Mouse (Mus musculus): ENCODE measurements around the gene Serp2. TPM values are rescaled to one million over a fixed set of nuclear protein-coding genes. Genes with fewer than 3 reads are reported as not detected.

Gene Serp2
- polyA plus RNA-seq, 1 experiment from 2014 or later, result 17.2 TPM

- Histone ChIP-seq H3K4me1 (peaks cover 24% of the 10 kb centered on the region), H3K36me3 (peaks cover 11% of the 10 kb centered on the region; the same call in 1 of the 2 replicates), H3K9me3 (replicated peaks) (no peaks in the 10 kb centered on the region), H3K4me3 (no peak overlapping the region), H3K27ac (peak overlapping the region; percentile 42; the same call in 1 of the 2 replicates), H3K27me3 (ENCODE audit: low read depth, poor library complexity, severe bottlenecking) (no peaks in the 10 kb centered on the region)
- 74% methylated on average over 7 of the region's 7 CpGs for WGBS
- DNase-seq (ENCODE audit: low spot score), result no peak
These were observed 58.5 kb downstream of the Serp2 start for GRCm38 (mm10) chr14:76498210-76498609.

- H3K4me3 ChIP-seq, result no peak overlapping the region
- H3K4me1 ChIP-seq, result peaks cover 24% of the 10 kb centered on the region
- no peaks in the 10 kb centered on the region for H3K27me3 ChIP-seq (ENCODE audit: low read depth, poor library complexity, severe bottlenecking)
- DNase-seq (ENCODE audit: low spot score), result no peak
- 91% methylated on average over 9 of the region's 9 CpGs for WGBS
- H3K27ac ChIP-seq, result no peak overlapping the region
- H3K36me3 ChIP-seq, result peaks cover 12% of the 10 kb centered on the region; the same call in 1 of the 2 replicates
- no peaks in the 10 kb centered on the region for H3K9me3 ChIP-seq (replicated peaks)
These were observed 59.5 kb downstream of the Serp2 start for GRCm38 (mm10) chr14:76497187-76497586.

GRCm38 (mm10) chr14:76495022-76495421 is 61.7 kb downstream of the Serp2 start:
- Histone ChIP-seq H3K9me3 (replicated peaks) (no peaks in the 10 kb centered on the region), H3K27me3 (ENCODE audit: low read depth, poor library complexity, severe bottlenecking) (no peaks in the 10 kb centered on the region), H3K4me3 (no peak overlapping the region), H3K4me1 (peaks cover 26% of the 10 kb centered on the region), H3K27ac (no peak overlapping the region; the same call in 1 of the 2 replicates), H3K36me3 (peaks cover 12% of the 10 kb centered on the region; the same call in 1 of the 2 replicates)
- DNase-seq (ENCODE audit: low spot score), result no peak
- 59% methylated on average over 5 of the region's 5 CpGs for WGBS

- peaks cover 40% of the 10 kb centered on the region for H3K4me1 ChIP-seq
These were observed 67.6 kb downstream of the Serp2 start for GRCm38 (mm10) chr14:76489128-76489527.

GRCm38 (mm10) chr14:76488101-76489044 is 68.3 kb downstream of the Serp2 start:
- DNase-seq (ENCODE audit: low spot score), result peak; percentile 69
- no peaks in the 10 kb centered on the region for H3K9me3 ChIP-seq (replicated peaks)
- peaks cover 2% of the 10 kb centered on the region; the same call in 1 of the 2 replicates for H3K36me3 ChIP-seq
- peaks cover 40% of the 10 kb centered on the region for H3K4me1 ChIP-seq
- peak overlapping the region; percentile 25; the same call in 1 of the 2 replicates for H3K4me3 ChIP-seq
- no peaks in the 10 kb centered on the region for H3K27me3 ChIP-seq (ENCODE audit: low read depth, poor library complexity, severe bottlenecking)
- 51% methylated on average over 18 of the region's 18 CpGs for WGBS
- H3K27ac ChIP-seq, result peak overlapping the region; percentile 86

More at GRCm38 (mm10) chr14:76489128-76489527, 67.6 kb downstream of the Serp2 start:
- Histone ChIP-seq H3K36me3 (peaks cover 9% of the 10 kb centered on the region; the same call in 1 of the 2 replicates), H3K4me3 (no peak overlapping the region), H3K9me3 (replicated peaks) (no peaks in the 10 kb centered on the region), H3K27ac (peak overlapping the region; percentile 86), H3K27me3 (ENCODE audit: low read depth, poor library complexity, severe bottlenecking) (no peaks in the 10 kb centered on the region)
- WGBS, result 89% methylated on average over 2 of the region's 2 CpGs
- no peak for DNase-seq (ENCODE audit: low spot score)

- DNase-seq (ENCODE audit: low spot score), result no peak
- Histone ChIP-seq H3K4me3 (peak overlapping the region; percentile 25; the same call in 1 of the 2 replicates), H3K4me1 (peaks cover 40% of the 10 kb centered on the region), H3K27me3 (ENCODE audit: low read depth, poor library complexity, severe bottlenecking) (no peaks in the 10 kb centered on the region), H3K36me3 (no peaks in the 10 kb centered on the region), H3K27ac (peak overlapping the region; percentile 86), H3K9me3 (replicated peaks) (no peaks in the 10 kb centered on the region)
- 81% methylated on average over 16 of the region's 16 CpGs for WGBS
These were observed 69.1 kb downstream of the Serp2 start for GRCm38 (mm10) chr14:76487609-76488008.

- no peak overlapping the region for H3K4me3 ChIP-seq
- H3K4me1 ChIP-seq, result peaks cover 21% of the 10 kb centered on the region
- 0 out of 2 replicates have a peak, but pooled peaks cover 3% of the 10 kb centered on the region for H3K36me3 ChIP-seq
- no peaks in the 10 kb centered on the region for H3K9me3 ChIP-seq (replicated peaks)
- 92% methylated on average over 1 of the region's 1 CpGs for WGBS
- no peak overlapping the region for H3K27ac ChIP-seq
- no peak for DNase-seq (ENCODE audit: low spot score)
- H3K27me3 ChIP-seq (ENCODE audit: low read depth, poor library complexity, severe bottlenecking), result no peaks in the 10 kb centered on the region
These were observed 73.0 kb downstream of the Serp2 start for GRCm38 (mm10) chr14:76483701-76484100.

Other genes starting within 250 kb of the Serp2 start
- 316 and 343 TPM in 2 replicates for gene Tsc22d1, start 141.9 kb downstream of the Serp2 start, polyA plus RNA-seq (2016; fragmentation: Nextera tagmentation; extraction: Ambion mirVana)